Mouse (Mus musculus) kidney, postnatal 25 days (tissue): ENCODE measurements around the gene Bace2.

Source experiments
- DNase-seq, 2 experiments: peaks; one replicate each; pipeline ENCODE4 v3.0.0; 2021; ENCODE audit warnings: mixed read lengths in 2 of 2

The Bace2 gene

DNA sequence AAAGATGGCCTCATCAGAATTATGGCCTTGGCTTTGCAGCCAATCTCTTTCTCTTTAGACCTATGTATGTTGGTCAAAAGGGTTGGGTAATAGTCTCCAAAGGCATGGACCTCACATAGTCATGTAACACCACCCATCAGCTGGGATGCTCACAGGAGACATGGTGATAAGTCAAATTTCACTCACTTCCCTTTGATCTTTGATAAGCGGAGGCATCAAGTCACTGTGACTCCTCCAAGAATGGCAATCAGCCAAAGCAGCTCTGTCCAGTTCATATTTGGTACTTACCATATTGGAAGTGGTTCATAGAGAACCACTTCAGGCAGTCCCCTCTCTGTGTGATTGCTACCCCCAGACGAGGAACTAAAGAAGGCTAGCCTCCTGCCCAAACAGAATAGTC, 118.1 kb downstream of the Bace2 start:
- DNase-seq, result no peak

DNA sequence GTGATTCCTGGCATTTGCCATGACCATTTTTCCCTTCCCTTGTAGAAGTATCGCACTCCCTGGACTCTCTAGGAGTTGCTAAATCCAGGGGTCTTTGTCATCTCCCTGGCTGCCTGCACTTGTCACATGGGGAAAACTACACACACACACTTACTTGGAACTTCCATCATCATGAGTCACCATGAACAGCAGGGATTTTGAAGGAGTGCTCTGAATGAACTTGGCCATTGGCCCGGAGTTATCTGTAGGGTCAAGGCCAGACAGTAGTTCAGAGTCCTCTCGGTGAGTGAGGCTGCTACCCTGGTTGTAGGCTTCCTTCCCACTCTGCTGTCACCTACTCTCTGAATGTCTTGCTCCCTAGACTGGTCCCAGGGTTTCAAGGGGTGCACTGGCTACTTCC, 119.0 kb downstream of the Bace2 start:
- DNase-seq, result no peak

DNA sequence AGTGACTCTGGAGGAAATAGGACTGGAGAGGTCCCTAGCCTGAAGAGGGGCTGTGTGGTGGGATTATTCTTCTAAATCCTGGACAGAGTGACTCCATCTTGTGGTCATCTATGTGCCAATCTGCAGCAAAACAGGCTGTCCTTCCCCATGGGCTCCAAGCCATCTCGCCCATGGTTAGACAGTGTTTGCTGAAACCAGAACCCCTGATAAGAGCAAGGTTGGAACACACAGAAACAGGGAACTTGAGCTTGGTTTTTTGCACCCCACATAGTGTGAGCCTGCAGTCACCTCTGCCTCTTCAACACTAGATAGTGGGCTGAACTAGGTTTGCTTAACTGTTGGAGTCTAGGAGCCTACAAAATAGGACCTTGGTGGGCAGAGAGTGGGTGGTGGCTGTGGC, 120.0 kb downstream of the Bace2 start:
- DNase-seq, result no peak

GRCm38 (mm10) chr16:97478655-97479054, 122.1 kb downstream of the Bace2 start:
- DNase-seq, result no peak

- no peak for DNase-seq
Observed at GRCm38 (mm10) chr16:97492369-97492768, 135.8 kb downstream of the Bace2 start.
